Mouse (Mus musculus) stomach, postnatal 0 days (tissue): ENCODE results near the gene Lmcd1. TPM values are rescaled to one million over a fixed set of nuclear protein-coding genes. Genes with fewer than 3 reads are reported as not detected.

Source experiments
- ATAC-seq: fragments of 200-750 bp; cut with Nextera tagmentation; 2 replicates; pipeline ENCODE4 v1.8.0; 2017; ENCODE audit not compliant: low FRiP score, low TSS enrichment
- DNase-seq: peaks from one replicate; pipeline ENCODE4 v3.0.0-alpha.2; 2016; ENCODE audit warnings: low spot score
- H3K27ac ChIP-seq: fragments of 300-500 bp; sonication (generic); replicated peaks from 2 replicates; pipeline ENCODE4 v1.5.1; 2014; ENCODE audit warnings: mild to moderate bottlenecking, control low read depth
- H3K27me3 ChIP-seq: fragments of 300-500 bp; sonication (generic); 2 replicates; pipeline ENCODE4 v1.6.1; 2014; ENCODE audit warnings: low read length; ENCODE audit not compliant: control insufficient read depth, insufficient read depth
- H3K36me3 ChIP-seq: fragments of 300-500 bp; sonication (generic); 2 replicates; pipeline ENCODE4 v1.6.1; 2014; ENCODE audit warnings: low read length, mixed read lengths; ENCODE audit not compliant: control insufficient read depth, insufficient read depth
- H3K4me1 ChIP-seq: fragments of 300-500 bp; sonication (generic); replicated peaks from 2 replicates; pipeline ENCODE4 v1.6.1; 2014; ENCODE audit warnings: antibody characterized with exemption; ENCODE audit not compliant: control insufficient read depth, insufficient read depth
- H3K4me2 ChIP-seq: fragments of 300-500 bp; sonication (generic); replicated peaks from 2 replicates; pipeline ENCODE4 v1.6.1; 2014; ENCODE audit warnings: low read depth, mild to moderate bottlenecking, control low read depth, moderate library complexity
- H3K4me3 ChIP-seq: fragments of 300-500 bp; sonication (generic); 2 replicates; pipeline ENCODE4 v1.5.1; 2014; ENCODE audit warnings: low read depth, low read length, control low read depth
- H3K9ac ChIP-seq: fragments of 300-500 bp; sonication (generic); 2 replicates; pipeline ENCODE4 v1.6.1; 2014; ENCODE audit warnings: mild to moderate bottlenecking, low read length, control low read depth, mixed read lengths
- H3K9me3 ChIP-seq: fragments of 300-500 bp; sonication (generic); 2 replicates; pipeline ENCODE4 v1.6.1; 2016; ENCODE audit warnings: low read length; ENCODE audit not compliant: control insufficient read depth
- CTCF ChIP-seq: IDR thresholded peaks from 2 replicates; pipeline ENCODE4 v1.5.1; 2016; ENCODE audit warnings: antibody characterized with exemption, low read depth, mild to moderate bottlenecking, moderate library complexity
- EP300 ChIP-seq: optimal IDR thresholded peaks from 2 replicates; pipeline ENCODE3; 2016; ENCODE audit warnings: antibody characterized with exemption
- WGBS: fragments of 180-500 bp; shearing (Covaris S2); extraction: QIAGEN DNeasy Blood & Tissue Kit; methylation state at CpG from one replicate; pipeline ENCODE4 v1.1.7; 2014; 5-methylcytosine and 5-hydroxymethylcytosine counted together
- polyA plus RNA-seq: library from polyadenylated mRNA; unstranded; fragments of >200 nt; fragmentation: Nextera tagmentation; extraction: Ambion mirVana; gene quantifications from 2 replicates; pipeline ENCODE4 v1.2.1, GENCODE M21; 2015

Lmcd1 gene
- polyA plus RNA-seq, 1 experiment from 2014 or later: 13.2 TPM

GRCm38 (mm10) chr6:112325213-112325612 is 51.7 kb downstream of the Lmcd1 start:
- Histone ChIP-seq H3K27ac (no peak overlapping the region), H3K36me3 (no peaks in the 10 kb centered on the region), H3K9me3 (no peaks in the 10 kb centered on the region), H3K4me2 (no peak overlapping the region), H3K4me1 (no peaks in the 10 kb centered on the region), H3K4me3 (no peak overlapping the region), H3K27me3 (no peaks in the 10 kb centered on the region), H3K9ac (no peak overlapping the region)
- WGBS: 68% methylated on average over 3 of the region's 3 CpGs
- TF ChIP-seq CTCF: no peak
- TF ChIP-seq EP300: no peak
- DNase-seq: no peak
- no peak for ATAC-seq

- Histone ChIP-seq H3K4me2 (no peak overlapping the region), H3K4me1 (no peaks in the 10 kb centered on the region), H3K27ac (no peak overlapping the region), H3K9ac (no peak overlapping the region), H3K4me3 (no peak overlapping the region), H3K9me3 (no peaks in the 10 kb centered on the region), H3K36me3 (no peaks in the 10 kb centered on the region), H3K27me3 (no peaks in the 10 kb centered on the region)
- ATAC-seq (no peak), DNase-seq (no peak)
- WGBS: 63% methylated on average over 5 of the region's 5 CpGs
- TF ChIP-seq EP300 (no peak), CTCF (no peak)
These were observed 54.2 kb downstream of the Lmcd1 start for GRCm38 (mm10) chr6:112327793-112328192.

DNA sequence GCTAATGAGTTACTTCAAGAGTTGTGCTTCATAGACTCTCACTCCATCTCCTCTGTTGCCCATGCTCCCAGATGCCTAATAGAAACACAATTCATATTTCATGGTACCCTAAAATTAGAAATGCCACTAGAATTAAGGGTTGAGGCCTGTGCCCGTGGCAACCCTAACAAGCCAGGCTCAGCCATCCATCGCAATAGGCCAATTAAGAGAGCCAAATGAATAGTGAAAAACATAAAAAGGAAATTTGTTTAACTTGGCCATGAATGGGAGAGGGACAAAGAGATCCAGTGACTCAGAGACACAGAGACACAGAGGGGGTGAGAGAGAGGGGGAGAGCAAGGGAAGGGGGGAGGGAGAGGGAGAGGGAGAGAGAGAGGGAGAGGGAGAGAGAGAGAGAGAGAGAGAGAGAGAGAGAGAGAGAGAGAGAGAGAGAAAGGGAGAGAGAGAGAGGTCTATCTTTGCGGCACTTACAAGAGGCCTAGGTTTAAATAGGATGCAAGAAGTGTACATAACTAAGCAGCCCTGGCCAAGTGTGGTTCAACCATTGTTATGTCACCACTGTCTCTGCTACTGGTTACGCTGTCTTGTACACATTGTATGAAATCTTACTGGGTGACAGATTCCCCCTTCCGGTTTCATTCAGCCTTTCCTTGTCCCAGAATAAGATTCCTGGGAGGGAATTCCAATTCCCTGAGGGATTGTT is 57.1 kb downstream of the Lmcd1 start:
- ATAC-seq (no peak), DNase-seq (no peak)
- Histone ChIP-seq H3K4me1 (no peaks in the 10 kb centered on the region), H3K36me3 (no peaks in the 10 kb centered on the region), H3K9me3 (no peaks in the 10 kb centered on the region), H3K4me2 (no peak overlapping the region), H3K9ac (no peak overlapping the region), H3K27me3 (no peaks in the 10 kb centered on the region), H3K4me3 (no peak overlapping the region), H3K27ac (no peak overlapping the region)
- TF ChIP-seq EP300 (no peak), CTCF (no peak)
- WGBS: 83% methylated on average over 5 of the region's 5 CpGs

- no peaks in the 10 kb centered on the region for H3K4me1 ChIP-seq
- DNase-seq: no peak
- no peaks in the 10 kb centered on the region for H3K36me3 ChIP-seq
- H3K9ac ChIP-seq: no peak overlapping the region
- no peak overlapping the region for H3K27ac ChIP-seq
- H3K27me3 ChIP-seq: no peaks in the 10 kb centered on the region
- H3K4me3 ChIP-seq: no peak overlapping the region
- no peak for ATAC-seq
- WGBS: 59% methylated on average over 6 of the region's 6 CpGs
- no peak for TF ChIP-seq CTCF
- no peak for TF ChIP-seq EP300
- H3K4me2 ChIP-seq: no peak overlapping the region
- no peaks in the 10 kb centered on the region for H3K9me3 ChIP-seq
These were observed 57.7 kb downstream of the Lmcd1 start for GRCm38 (mm10) chr6:112331223-112331598.

DNA sequence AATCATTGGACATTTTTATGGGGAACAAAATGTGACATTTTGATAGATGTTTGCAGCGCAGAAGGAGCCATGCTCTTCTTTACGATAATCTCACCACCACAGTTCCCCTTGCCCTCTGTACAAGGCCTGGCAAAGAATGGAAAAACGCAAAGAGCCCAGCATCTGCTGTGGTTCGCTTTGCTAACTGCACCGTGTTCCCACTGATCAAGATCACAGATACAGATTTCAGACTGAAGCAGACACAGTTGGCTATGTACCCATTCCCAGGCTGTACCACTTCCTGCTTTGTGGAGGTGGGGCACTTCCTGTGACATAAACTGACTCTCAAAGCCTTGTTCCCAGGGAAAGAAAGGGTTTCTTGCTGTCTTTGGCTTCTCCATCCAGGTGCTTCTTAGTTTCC is 60.4 kb downstream of the Lmcd1 start:
- 69% methylated on average over 5 of the region's 5 CpGs for WGBS
- H3K4me3 ChIP-seq: no peak overlapping the region
- H3K27me3 ChIP-seq: no peaks in the 10 kb centered on the region
- H3K36me3 ChIP-seq: no peaks in the 10 kb centered on the region
- no peak overlapping the region for H3K27ac ChIP-seq
- no peaks in the 10 kb centered on the region for H3K9me3 ChIP-seq
- no peak for TF ChIP-seq EP300
- no peak overlapping the region for H3K4me2 ChIP-seq
- no peaks in the 10 kb centered on the region for H3K4me1 ChIP-seq
- DNase-seq (no peak), ATAC-seq (no peak)
- no peak overlapping the region for H3K9ac ChIP-seq

DNA sequence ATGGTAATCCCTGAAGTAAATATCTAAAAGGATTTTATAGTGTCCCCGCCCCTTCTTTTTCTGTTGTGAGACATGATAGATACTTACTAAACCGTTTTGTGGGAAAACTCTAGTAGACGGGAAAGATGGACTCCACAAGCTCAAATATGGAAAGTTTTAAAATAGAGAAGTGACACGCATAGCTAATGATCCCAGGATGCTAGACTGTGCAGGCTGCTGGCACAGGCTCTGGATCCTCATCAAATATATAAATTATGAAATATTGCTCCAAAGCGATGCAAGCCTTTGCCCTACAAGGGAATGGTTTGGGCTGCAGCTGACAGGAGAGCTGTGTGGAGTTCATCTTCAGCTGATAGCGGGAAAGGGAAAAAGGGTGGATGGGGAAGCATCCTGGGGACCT is 64.1 kb downstream of the Lmcd1 start:
- Histone ChIP-seq H3K27me3 (no peaks in the 10 kb centered on the region), H3K36me3 (no peaks in the 10 kb centered on the region), H3K27ac (no peak overlapping the region), H3K9me3 (no peaks in the 10 kb centered on the region), H3K4me2 (no peak overlapping the region), H3K9ac (no peak overlapping the region), H3K4me1 (no peaks in the 10 kb centered on the region), H3K4me3 (no peak overlapping the region)
- DNase-seq: no peak
- TF ChIP-seq EP300 (no peak), CTCF (no peak)
- WGBS: 50% methylated on average over 6 of the region's 6 CpGs
- no peak for ATAC-seq
